Mouse (Mus musculus) monocyte, adult 2 months (primary cell): ENCODE data around the gene Kdm2a.

ENCODE experiments used
- DNase-seq, 2 experiments: peaks; one replicate each; pipeline ENCODE4 v3.0.0; 2022; ENCODE audit warnings: low spot score in 2 of 2, low read depth in 1 of 2

The Kdm2a gene

DNA sequence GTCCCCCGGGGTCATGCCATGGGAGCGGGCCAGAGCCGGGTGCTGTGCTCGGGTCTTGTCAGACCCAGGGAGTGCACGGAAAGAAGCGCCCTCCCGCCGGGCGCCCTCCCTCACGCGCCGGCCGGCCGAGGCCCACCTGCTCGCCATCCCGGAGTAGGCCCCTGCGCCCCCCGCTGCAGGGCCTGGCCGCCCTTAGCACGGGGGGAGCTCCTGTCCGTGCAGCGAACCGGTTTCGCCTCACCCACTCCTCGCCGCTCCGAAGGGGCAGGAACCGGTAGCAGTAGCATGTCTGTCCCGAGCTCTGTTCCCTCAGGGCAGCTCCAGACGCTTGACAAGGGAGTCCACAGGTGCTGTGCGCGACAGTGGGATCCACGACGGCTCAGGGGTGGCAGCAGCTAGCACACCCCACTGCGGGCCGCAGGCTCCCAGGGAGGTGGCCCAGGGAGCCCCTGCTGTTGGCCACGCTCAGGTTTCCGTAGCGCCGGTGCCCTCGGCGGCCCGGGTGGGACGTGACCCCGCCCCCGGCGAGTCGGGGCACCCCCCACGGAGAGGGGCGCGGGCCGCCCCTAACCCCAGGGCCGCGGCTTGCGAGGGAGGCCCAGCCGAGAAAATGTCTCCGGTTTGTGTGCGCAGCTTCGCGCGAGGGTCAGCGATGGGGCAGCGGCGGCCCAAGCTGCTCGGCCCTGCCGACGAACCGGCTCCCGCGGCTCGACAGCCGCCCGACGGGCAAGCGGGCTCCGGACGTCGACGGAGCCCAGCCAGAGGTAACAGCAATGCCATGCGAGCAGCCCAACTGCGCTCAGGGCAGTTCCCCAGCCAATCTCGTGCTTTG, at the start of gene Kdm2a:
Kdm2a (minus strand) TSS at position 488 of the 832 bp plus-strand sequence.
- peak in 1 of 2 experiments; percentile 32 for DNase-seq

DNA sequence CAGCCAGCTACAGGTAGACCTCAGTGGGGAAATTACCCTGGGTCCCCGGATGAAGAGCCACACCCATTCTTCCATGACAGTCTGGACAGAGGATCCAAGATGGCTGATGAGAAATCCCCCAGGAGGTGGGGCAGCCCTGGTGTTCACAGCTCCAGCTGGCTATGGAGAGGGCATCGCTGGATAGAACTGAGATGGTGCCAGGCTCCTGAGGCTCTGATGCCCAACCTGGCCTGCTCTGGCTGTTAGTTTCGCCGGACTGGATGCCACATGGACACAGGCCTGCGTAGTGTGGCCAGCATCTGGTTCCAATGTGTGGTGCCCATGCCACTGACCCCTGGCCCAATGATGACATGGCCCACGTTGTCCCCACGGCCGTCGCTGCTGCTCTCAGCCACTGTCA, 49.4 kb upstream of the Kdm2a start:
- DNase-seq, result no peak

DNA sequence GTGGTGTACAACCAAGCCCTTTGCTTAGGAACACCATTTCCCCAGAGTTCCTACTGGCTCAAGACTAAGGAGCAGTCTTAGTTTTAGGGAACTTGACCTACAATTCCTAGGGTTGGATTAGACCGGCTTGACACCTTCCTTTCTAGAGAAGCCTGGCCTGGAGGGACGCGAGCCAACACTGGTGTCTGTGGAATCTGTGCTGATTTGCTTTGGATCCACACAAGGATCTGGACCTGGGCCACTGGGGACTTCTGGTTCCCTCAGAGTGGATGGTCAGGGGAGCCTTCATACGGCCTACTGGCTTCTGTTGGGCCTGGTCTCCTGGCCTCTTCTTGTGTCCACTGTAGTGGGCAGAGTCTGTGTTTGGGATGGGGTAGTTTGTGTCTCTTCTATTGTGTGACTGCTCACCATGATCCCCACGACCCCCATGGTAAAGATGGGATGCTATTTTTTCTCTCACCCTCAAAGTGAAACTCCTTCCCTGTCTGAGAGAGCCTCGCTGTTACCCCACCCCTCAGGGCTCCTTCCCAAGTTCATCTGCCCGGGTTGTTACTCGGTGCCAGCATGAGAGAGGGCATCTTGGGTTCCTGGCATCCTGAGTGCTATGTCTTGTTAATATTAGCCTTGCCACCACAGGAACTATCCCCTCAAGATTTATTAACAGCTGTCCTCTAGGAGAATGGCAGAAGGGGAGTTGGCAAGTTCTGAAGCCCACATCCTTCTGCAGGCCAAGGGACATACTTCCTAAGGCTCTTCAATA, 48.8 kb upstream of the Kdm2a start:
- no peak for DNase-seq

DNA sequence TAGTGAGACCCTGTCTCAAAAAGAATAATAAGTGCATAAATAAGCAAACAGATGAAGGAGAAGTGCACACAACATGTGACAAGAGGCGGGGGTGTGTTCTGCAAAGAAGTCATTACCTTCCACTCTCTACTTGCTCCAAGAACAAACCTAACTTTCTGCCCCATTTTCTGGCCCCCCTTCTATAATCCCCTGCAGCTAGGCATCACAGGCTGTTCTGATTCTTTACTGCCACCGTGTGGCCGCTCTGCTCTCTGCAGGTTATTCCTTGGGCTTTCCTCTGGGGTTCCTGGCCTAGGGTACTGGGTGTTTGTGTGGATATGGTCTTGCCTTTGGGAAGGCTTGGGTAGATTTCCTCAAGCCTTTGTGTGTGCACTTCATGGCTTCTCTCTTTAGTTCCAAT, 44.3 kb upstream of the Kdm2a start:
- peak in 1 of 2 experiments; percentile 25 for DNase-seq

DNA sequence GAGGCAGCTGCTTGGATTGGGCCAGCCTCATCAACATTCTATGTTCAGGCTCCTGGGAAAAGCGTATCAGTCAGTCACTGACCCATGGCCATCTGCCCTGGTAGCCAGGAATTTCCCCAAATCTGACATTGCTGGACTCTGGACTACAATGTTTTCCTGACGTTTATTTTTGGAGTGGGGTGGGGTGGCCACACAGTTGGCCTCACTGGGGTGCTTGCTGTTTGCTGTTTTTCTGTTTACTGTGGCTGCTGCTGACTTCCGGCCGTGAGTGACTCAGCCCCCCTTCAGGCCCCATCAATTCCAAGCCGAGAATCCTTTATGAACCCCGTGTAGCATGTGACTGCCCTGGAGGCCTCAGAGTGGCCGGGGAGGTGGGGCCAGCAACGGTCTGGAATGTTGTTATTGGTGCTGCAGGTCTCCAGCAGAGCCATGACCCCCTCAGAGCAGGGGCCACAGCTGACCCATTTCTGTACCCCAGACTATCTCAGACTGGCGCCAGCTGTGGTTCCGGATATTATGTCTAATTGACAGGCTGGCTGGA, 43.6 kb upstream of the Kdm2a start:
- DNase-seq, result no peak

DNA sequence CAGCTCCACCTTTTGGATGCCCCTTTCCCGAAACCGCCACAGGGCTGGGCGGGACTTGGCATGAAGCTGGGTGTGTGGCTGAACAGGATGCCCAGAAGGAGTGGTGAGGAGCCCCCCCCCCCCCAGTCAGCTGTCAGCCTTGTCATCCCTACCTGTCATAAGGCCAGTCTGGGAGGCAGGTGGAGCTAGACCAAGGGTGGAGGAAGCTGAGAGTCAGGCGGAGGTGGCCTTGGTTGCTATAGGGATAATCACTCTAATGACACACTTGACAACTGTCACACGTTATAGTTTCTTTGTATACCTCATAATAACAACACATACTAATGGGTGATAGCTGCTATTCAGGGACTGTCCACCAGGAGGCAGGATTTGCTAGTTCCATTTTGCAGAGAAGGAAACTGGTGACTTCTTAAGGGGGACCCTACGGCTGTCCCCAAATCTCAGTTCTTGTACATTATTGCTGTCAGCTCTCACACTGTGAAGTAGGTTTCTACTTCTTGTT, 43.1 kb upstream of the Kdm2a start:
- peak in 1 of 2 experiments; percentile 44 for DNase-seq

DNA sequence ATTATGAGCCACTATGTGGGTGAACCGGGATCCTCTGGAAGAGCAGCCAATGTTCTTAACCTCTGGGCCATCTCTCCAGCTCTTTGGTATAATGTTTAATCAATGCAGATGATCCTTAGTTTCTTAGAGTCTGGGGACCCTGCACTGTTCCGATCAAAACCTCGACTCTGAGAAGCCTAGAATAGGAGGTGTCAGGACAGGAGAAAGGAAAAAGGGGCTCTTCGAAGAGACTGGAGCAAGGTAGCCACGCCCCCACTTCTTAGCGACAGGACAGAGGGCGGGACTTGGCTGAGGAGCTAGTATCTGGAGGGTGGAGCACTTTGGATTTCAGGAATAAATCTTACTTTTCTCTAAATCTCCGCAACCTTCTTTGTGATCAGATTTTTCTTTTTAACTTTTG, 42.1 kb upstream of the Kdm2a start:
- no peak for DNase-seq

DNA sequence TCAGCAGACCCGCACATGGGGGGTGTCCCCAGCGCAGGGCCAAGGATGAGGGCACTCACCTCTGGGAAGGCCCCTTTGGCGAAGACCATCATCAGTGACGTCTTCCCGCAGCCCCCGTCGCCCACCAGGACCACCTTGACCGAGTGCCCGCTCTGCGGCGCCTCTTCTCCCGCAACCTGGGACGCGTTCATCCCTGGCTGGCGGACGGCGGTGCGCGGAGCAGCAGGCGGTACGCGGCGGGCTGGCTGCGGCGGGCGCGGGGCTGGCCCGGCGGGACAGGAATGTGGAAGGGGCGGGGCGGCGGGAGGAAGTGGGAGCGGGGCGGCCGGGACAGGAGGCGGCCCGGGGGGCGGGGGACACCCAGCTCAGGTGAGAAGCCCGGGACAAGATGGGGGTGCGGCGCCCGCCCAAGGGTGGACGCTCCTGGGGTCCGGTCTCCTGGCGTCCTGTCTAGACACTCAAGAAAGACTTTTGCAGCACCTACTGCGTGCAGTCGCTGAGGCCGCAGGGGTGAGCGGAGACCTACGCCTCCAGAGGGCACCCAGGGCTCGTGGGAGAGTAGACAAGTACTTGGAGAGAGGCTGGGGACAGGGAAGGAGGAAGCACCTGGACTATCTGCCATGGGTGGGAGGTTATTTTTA, 41.2 kb upstream of the Kdm2a start, which contains the start of gene Rhod:
Rhod (minus strand) TSS at position 272 of the 641 bp plus-strand sequence.
- no peak for DNase-seq

DNA sequence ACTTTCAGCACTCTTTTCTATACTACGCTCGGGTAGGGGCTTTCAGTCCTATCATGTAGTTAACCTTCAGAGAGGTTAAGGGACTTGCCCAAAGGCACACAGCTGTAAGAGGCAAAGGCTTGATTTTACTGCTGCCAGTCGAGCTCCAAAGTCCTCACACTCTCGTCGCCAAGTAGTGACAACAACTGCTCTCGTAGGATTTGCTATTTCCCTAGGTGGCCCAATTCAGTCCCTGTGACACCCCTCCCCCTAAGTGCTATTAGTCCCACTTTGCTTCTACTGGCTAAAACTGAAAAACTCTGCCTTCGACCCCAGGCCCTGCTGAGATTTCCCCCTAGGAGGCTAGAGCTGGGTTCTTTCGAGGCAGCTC, 40.7 kb upstream of the Kdm2a start:
- DNase-seq, result no peak

DNA sequence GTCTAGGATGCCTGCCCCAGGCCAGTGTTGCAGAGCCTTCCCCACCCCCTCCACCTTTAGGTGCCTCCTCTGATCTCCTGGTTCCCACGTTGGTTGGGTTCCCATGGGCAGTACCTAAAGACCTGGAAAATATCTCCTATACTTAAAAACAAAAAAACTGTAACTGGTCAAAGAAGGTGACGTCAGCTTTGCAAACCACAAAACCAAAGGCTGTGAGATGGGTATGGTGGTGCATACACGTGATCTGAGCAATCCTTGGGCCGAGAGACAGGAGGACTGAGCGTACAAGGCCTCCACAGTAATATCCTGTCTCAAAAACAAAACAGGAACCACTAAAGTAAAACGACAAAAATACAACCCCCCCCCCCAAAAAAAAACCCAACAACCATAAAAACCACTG, 39.8 kb upstream of the Kdm2a start:
- no peak for DNase-seq

DNA sequence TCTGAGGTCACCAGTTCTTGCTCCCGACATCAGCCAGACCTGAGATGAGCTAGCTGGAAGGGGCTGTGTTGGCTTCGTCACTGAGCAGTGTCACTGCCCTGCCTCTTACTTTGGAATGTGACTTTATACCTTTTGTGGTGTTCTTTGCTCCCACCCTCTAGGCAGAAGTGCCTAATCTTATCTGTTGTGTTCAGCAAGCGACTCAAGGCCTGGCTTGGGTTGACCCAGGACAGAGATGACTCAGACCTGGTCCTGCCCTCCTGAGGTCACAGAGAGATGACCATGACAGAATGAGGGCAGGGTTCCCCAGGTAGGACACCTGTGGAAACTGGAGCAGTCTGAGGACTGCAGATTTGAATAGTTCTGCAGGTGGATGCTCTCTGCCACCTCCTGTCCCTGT, 38.2 kb upstream of the Kdm2a start:
- no peak for DNase-seq

DNA sequence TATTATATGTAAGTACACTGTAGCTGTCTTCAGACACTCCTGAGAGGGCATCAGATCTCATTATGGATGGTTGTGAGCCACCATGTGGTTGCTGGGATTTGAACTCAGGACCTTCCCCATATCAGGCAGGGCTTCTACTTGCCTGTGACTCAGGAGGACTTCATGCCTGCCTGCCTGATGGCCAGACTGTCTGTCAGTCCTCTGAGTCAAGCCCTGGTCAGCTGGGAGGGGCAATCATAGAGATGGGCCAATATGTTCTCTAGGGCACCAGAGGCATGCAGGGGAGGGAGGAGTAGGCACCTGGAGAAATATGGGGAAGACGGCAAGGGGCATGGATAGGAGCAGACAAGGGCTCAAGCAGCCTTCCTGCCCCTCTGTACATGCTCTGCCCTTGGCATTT, 36.9 kb upstream of the Kdm2a start:
- DNase-seq, result no peak

DNA sequence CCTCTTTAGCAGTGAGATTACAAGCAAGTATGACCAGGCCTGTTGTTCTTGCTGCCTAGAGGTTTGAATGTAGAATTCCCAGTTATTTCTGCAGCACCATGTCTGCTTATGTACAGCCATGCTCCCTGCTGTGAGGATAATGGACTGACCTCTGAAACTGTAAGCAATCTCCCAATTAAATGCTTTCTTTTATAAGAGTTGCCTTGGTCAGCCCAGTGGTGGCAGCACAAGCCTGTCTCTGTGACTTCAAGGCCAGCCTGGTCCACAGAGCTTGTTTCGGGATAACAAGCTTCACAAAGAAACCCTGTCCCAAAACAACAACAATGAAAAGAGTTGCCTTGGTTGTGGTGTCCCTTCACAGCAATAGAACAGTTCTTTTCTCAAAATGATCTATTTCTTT, 35.7 kb upstream of the Kdm2a start:
- DNase-seq, result no peak

DNA sequence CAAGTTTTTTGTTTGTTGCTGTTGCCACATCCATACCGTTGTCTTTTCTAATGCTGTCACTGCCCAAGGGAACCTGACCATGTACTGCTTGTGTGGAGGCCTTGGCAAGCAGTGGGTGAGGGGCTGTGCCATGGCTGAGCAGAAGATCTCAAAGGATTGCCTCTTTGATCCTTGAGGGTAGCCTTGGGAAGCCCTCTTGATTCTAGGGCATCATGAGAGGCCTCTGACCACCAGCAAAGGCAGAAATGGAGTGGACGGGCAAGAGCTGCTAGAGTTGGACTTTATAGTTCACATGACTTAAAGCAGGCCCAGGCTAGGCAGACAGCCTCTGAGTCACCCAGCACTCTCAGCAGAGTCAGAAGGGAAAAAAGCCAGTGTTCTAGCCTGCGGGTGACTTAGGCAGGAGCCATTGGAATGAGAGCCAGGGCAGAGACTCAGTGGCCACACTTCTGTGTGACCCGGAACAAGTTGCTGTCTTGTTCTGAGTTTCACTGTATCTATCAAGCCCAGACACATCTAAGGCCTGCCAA, 32.1 kb upstream of the Kdm2a start:
- DNase-seq, result no peak

DNA sequence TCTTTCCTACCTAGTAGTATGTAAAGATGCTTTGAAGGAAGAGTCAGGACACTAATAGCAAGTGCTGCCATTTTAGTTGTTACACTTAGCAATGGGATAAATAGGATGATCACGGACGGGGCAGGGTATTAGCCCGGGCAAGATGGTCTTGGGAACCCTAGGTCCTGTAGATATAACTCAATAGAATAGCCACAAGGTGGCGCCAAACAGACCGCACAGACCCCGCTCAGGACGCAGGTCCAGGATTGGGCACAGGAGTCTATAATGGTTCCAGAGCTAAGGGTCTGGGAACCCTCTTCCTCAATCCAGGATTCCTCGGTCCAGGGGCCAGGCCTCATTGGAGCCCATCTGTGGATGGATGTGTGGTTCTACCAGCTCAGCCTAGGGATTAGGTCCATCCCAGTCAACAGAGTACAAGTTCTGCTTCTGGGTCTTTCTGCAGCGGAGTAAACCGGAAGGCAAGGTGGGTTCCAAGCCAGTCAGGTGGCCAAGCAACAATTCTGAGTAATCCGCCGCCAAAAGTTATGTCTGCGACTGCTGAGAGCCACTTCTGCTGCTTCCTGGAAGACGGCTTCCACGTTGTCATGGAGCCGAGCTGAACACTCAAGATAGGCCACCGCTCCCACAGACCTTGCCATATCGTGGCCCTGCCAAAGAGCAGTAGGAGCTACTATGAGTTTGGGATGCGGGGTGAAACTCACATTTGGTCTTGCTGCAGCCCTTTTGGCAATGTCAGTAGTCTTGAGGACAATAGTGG, 27.7 kb upstream of the Kdm2a start:
- DNase-seq, result no peak

DNA sequence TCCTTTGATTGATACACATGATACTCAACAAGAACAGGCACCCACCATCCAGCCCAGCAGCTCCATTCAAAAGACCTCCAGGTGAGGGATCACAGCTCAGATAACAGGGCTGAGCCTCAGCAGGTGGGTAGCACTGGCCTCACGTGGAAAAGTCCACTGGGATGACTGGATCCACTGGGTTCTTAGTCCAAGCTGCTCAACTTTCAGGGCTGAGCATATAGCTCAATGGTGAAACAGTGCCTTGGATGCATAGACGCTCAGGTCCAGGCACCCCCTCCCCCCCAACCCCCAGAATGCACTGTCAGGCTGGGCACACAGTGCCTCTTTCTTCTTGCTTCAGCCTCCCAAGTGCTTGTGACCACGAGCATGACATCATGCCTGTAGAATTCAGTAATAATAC, 24.9 kb upstream of the Kdm2a start:
- DNase-seq, result no peak

DNA sequence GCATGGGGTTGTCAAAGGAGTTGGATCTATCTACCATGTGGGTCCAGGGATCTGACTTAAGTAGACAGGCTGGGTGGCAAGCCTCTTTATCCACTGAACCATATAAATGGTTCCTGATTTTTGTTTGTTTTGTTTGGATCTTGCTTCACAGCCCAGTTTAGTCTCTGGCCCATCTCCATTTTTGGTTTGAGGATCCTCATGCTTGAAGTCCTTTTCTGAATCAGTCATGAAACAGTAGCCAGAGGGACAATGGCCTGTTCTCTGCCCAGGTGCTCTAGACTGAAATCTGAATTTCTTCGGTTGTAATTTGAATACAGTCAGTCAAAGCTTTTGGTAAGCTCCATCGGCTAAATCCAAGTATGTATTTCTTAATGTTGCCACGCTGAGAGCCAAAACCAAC, 24.5 kb upstream of the Kdm2a start:
- DNase-seq, result no peak

DNA sequence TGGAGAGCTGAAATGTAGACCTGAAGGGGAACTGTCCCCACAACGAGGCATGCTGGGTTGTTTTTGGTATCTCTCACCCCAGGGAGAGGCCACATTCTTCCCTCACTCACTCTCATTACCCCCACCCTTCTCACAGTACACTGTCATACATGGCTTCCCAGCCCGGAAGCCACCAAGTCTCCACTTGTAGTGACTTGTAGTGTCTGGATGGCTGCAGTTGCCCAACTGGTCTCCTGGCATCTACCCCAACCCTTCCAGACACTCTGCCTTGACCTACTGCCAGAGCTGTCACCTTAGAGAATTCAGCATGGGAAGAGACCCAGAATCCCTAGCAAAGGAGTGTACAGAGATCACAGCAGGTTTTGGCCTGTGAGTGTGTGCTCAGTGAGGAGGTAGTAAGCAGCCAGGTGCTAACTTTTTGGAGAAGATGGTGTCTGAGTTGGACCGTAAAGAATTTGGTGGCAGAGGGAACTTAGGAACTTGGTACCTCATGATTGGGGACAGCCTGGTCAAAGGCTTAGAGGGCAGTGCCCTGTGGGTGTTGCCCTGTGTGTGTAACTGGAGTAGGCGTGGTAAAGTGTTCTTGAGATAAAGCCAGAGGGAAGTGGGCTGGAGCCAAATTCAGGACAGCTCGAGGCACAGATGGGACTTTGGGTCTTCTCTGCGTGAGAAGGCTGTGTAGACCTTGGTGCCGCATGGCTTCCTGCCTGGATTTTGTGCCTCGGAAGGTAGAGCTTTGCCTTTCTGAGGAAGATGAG, 22.2 kb upstream of the Kdm2a start:
- no peak for DNase-seq

DNA sequence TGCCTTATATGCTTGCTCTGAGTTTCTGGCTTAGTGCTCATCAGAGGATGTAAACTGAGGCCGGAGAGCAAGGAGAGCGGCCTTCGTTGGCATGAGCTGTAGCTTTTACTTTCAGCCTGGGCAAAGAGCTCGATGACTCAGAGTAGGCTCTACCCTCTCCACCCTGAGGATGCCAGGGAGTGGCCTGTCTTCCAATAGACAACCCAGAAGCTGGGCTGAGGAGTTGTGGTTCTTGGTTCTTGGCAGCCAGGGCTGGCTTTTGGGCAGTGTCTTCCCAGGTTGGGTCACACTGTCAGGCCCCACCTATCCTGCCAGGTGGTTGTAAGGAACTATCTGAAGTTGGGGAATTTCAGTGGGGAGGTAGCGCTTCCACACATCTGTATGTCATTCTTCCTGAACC, 21.6 kb upstream of the Kdm2a start:
- no peak for DNase-seq

DNA sequence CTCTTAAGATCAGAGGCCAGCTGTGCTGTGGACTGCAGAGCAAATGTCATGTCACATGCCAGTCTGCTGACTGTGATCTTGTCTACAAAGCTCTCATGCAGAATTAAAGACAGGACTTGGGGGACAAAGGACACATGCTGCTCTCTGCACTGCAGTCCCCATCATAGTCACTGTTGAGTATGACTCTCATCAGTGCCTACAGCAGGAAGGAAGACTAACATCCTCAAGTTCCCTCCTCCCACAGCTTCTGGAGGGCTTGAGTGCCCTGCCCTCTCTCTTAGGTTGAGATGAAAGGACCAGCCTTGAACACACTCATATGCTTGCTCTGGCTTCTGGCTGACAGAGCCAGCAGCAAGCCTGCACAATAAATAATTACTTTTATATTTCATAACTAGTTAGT, 19.6 kb upstream of the Kdm2a start:
- DNase-seq, result no peak
